38 mouse cellular contexts compared by ENCODE assay signal in genomic region chr1:53210136-53210535, GRCm38 (mm10). TPM values are rescaled to one million over a fixed set of nuclear protein-coding genes. Genes with fewer than 3 reads are reported as not detected.
"Had no signal": no experiment of that assay in that cellular context is flagged by ENCODE, and none has a peak within 500 bp of the region (broad histone marks: within the 10 kb centered on the region; RNA-seq: fewer than 3 reads in every experiment).

No protein-coding gene starts in this region.

- H3K9ac ChIP-seq: embryonic facial prominence, embryonic 12.5 days; embryonic facial prominence, embryonic 13.5 days; embryonic facial prominence, embryonic 15.5 days; forebrain, embryonic 12.5 days; forebrain, embryonic 13.5 days; forebrain, embryonic 15.5 days; forebrain, postnatal 0 days had no signal

- H3K27me3 ChIP-seq: embryonic facial prominence, embryonic 12.5 days; embryonic facial prominence, embryonic 15.5 days; forebrain, embryonic 12.5 days; forebrain, embryonic 13.5 days; forebrain, embryonic 15.5 days had no signal

- H3K4me1 ChIP-seq: embryonic facial prominence, embryonic 10.5 days; embryonic facial prominence, embryonic 12.5 days; embryonic facial prominence, embryonic 13.5 days; embryonic facial prominence, embryonic 15.5 days; forebrain, embryonic 10.5 days; forebrain, embryonic 12.5 days; forebrain, embryonic 13.5 days; forebrain, embryonic 15.5 days; heart, embryonic 10.5 days had no signal

- H3K36me3 ChIP-seq: embryonic facial prominence, embryonic 13.5 days; embryonic facial prominence, embryonic 15.5 days; forebrain, embryonic 12.5 days; forebrain, embryonic 15.5 days had no signal

- DNase-seq: cerebellum, adult 9-11 months; cerebellum, postnatal 10 days; cerebellum, postnatal 14 days; cerebellum, postnatal 25 days; cerebellum, postnatal 36 days; embryo, embryonic 11 days; forebrain, postnatal 0 days; gastrocnemius, adult 2 months; gastrocnemius, postnatal 10 days; gastrocnemius, postnatal 14 days; gastrocnemius, postnatal 25 days; gastrocnemius, postnatal 36 days; heart, adult 11 months; heart, adult 18-20 months; heart, adult 2 months had no signal

- H3K4me3 ChIP-seq: embryonic facial prominence, embryonic 10.5 days; embryonic facial prominence, embryonic 12.5 days; embryonic facial prominence, embryonic 13.5 days; embryonic facial prominence, embryonic 15.5 days; erythroblast, embryonic 14.5 days; forebrain, embryonic 10.5 days; forebrain, embryonic 12.5 days; forebrain, embryonic 13.5 days; forebrain, embryonic 15.5 days; gastrocnemius, adult 2 months; heart, adult 2 months; heart, embryonic 10.5 days had no signal

- H3K4me2 ChIP-seq: embryonic facial prominence, embryonic 12.5 days; embryonic facial prominence, embryonic 13.5 days; embryonic facial prominence, embryonic 15.5 days; forebrain, embryonic 12.5 days; forebrain, embryonic 13.5 days; forebrain, embryonic 15.5 days had no signal

- H3K9me3 ChIP-seq: embryonic facial prominence, embryonic 10.5 days; embryonic facial prominence, embryonic 12.5 days; embryonic facial prominence, embryonic 13.5 days; embryonic facial prominence, embryonic 15.5 days; forebrain, embryonic 10.5 days; forebrain, embryonic 12.5 days; forebrain, embryonic 13.5 days; forebrain, embryonic 15.5 days; heart, embryonic 10.5 days had no signal

- H3K27ac ChIP-seq: embryonic facial prominence, embryonic 10.5 days; embryonic facial prominence, embryonic 12.5 days; embryonic facial prominence, embryonic 13.5 days; embryonic facial prominence, embryonic 15.5 days; forebrain, embryonic 10.5 days; forebrain, embryonic 12.5 days; forebrain, embryonic 13.5 days; forebrain, embryonic 15.5 days; gastrocnemius, adult 2 months; heart, adult 2 months; heart, embryonic 10.5 days had no signal

- ATAC-seq: forebrain, embryonic 13.5 days; forebrain, embryonic 15.5 days; forebrain, embryonic 16.5 days; forebrain, postnatal 0 days had no signal

RNA-seq across cellular contexts. Expression of gene 1700019A02Rik, which starts 22.7 kb away (rescaled TPM):
- total RNA-seq: common myeloid progenitor, adult 5-6 weeks; forebrain, postnatal 0 days; gastrocnemius, adult 18-20 months; gastrocnemius, adult 2 months; gastrocnemius, adult 8-10 months; gastrocnemius, postnatal 10 days; gastrocnemius, postnatal 14 days; gastrocnemius, postnatal 25 days; gastrocnemius, postnatal 36 days; gastrocnemius, postnatal 4 days; granulocyte monocyte progenitor cell, adult 5-6 weeks; heart, adult 18-20 months; heart, adult 2 months; heart, adult 8-10 months had no signal
- polyA plus RNA-seq: cortical plate, adult 2 months; embryonic facial prominence, embryonic 10.5 days; embryonic facial prominence, embryonic 11.5 days; embryonic facial prominence, embryonic 12.5 days; embryonic facial prominence, embryonic 13.5 days; embryonic facial prominence, embryonic 14.5 days; embryonic facial prominence, embryonic 15.5 days; erythroblast, embryonic 14.5 days; forebrain, embryonic 10.5 days; forebrain, embryonic 11.5 days; forebrain, embryonic 12.5 days; forebrain, embryonic 13.5 days; forebrain, embryonic 15.5 days; forebrain, embryonic 16.5 days; forebrain, postnatal 0 days; frontal cortex, adult 2 months; gonadal fat pad, adult 2 months; heart, adult 2 months; heart, embryonic 10.5 days had no signal
